Mouse (Mus musculus) layer of hippocampus, adult 18-20 months (tissue): ENCODE measurements around the gene Ddo. TPM values are rescaled to one million over a fixed set of nuclear protein-coding genes. Genes with fewer than 3 reads are reported as not detected.

Experiments used
- DNase-seq, 2 experiments: peaks; one replicate each; pipeline ENCODE4 v3.0.0; 2022; ENCODE audit warnings: low spot score in 2 of 2
- total RNA-seq, 2 experiments: library from RNA; stranded (reverse); gene quantifications; 2 replicates each; pipeline ENCODE4 v1.2.3; 2021

The Ddo gene
- total RNA-seq, 2 experiments from 2014 or later: 18.8 to 19.4 TPM

GRCm38 (mm10) chr10:40715151-40715550, 85.3 kb downstream of the Ddo start:
- no peak for DNase-seq

DNA sequence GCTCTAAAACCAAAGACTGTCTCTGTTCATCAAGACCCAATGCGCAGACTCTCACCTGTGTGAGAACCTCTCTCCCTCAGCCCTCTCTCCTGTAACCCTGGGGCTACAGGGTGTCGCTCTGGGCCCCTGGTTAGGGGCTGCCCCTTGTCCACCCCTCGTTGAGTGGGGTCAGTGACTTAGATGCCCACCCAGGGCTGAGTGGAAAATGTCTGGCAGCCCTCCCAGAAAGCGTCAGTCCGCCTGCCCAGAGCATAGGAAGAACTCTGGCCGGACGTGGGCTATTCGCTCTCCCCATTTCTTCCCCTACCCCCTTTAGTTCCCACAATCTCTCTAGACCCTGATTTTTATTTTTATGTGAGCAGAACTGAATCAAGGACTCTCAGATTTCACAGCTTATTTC, 86.5 kb downstream of the Ddo start:
- DNase-seq: no peak

- peak in 1 of 2 experiments; percentile 77 for DNase-seq
Measured at GRCm38 (mm10) chr10:40716713-40717112, 86.9 kb downstream of the Ddo start.

DNA sequence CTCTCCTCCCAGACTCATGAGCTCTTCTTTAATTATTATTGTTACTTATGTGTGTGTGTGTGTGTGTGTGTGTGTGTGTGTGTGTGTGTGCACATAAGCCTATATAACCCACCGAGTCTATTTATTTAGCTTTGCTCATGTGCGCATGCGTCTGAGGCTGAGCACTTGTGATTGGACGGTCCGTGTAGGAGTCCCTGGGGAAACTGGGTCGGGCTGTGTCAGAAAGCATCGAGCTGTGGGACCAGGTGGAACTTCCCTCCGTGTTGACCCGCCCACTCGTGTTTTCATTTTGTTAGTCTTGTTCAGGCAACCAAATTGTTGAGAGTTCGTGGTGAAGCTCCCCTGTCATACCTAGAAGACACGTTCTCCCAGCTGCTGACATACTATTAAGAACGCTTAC, 88.6 kb downstream of the Ddo start:
- no peak for DNase-seq

DNA sequence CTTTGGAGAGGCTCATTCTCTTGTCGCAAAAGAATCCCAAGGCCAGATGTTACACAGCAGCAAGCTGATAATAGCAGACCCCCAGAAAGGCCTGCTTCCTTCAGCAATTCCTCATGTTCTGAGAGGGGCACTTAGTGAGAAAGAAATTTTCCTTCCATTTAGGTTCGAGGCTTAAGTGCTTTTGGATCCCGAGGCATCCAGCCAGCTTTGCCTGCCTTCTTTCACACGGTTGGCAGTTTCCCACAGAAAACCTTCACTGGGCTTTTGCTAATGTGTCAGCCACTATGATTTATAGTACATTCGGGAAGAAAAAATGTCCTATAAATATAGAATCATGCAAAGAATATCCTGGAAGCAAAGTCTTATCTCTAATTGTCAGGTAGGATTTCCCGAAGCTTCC, 89.3 kb downstream of the Ddo start:
- DNase-seq: no peak

DNA sequence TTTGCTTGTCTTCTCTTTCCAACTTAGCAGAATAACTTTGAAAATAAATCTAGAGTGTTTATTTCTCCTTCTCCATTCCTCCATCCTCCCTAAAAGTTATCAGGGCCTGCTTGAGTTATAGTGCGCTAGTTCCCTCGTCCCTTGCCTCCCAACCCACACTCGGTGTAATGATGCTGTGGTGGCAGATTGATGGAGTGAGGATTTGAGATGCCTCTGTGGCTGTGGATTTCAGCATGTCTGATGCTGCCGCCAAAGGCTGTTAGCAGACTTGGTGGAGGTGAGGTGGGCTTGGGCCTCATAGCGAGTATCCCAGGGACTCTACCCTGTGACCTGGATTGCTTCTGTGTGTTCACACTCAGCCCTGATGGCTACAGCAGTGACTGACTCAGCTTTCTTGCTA, 91.1 kb downstream of the Ddo start:
- DNase-seq: no peak

- no peak for DNase-seq
Measured at GRCm38 (mm10) chr10:40724342-40724741, 94.5 kb downstream of the Ddo start.

DNA sequence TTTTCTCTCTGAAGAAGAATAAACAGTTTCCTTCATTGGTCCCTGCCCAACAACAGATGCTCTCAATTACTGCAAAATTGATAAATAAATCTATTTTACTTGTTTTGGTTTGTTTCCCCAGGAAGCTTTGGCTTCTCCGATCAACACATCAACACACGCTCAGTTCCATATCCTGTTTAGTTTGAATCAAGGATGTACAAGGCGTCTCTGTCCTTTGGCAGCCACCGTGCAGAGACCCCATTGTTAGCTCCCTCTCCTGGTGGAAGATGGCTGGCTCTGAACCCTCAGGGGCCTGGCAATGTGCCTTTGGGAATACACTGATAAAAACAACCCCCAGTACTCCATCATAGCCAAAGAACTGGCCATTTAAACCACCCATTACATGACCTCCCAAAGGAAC, 95.3 kb downstream of the Ddo start:
- no peak for DNase-seq

GRCm38 (mm10) chr10:40725471-40725870, 95.7 kb downstream of the Ddo start:
- DNase-seq: no peak

DNA sequence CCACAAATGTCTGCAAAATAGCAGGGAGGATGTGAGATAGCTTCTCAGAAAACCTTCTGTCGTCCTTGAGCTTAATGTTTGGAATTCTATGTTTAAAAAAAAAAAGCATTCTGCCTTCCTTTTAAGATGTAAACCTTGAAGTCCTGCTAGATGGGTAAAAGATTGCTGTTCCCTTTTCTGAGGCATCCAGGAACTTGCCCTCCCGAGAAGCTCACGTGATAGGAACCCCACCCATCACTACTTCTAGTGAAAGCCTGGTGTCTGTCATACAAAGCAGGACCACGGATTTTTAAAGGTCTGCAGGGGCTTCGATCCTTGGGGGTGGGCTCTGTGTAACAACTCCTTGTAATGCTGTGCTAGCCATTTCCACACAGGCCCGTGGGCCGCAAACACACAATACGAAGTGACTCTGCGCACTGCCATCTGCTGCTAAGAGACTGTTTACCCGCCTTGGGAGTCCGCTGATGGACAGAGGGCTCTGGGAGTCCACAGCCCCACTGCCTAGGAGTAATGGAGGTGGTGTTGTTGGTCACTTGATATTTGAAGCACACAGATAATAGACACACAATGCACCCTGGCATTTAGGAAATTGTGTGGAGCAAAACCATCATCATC, 96.6 kb downstream of the Ddo start:
- DNase-seq: no peak

- DNase-seq: no peak
Measured at GRCm38 (mm10) chr10:40726989-40727388, 97.2 kb downstream of the Ddo start.

DNA sequence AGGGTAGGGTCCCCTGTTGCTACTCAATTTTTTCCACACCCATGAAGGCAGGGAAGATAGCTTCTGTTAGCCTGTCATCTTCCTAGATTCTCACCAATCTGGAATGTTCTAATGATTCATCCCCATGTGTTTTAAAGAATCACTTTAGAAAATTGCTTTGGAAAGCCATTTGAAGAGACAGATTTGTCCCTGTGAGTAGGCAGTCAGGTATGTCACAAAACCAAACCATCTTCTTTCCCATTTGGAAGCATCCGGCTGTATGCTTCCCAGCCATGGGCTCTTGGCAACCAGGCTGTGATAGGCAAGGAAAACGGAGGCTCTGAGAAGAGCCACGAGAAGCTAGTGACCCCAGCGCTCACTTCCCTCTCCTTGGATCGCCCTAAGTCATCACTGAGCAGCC, 100.4 kb downstream of the Ddo start:
- no peak for DNase-seq

Other genes with a start within 250 kb of the Ddo start
- not detected for gene Slc22a16, start 59.7 kb upstream of the Ddo start, total RNA-seq
- gene Mettl24, start 53.3 kb downstream of the Ddo start, total RNA-seq: 1 to 10 TPM; 2.9 to 3.9 TPM